Mouse (Mus musculus) cortical plate, adult 2 months (tissue): ENCODE measurements around the gene Kcne4. TPM values are rescaled to one million over a fixed set of nuclear protein-coding genes. Genes with fewer than 3 reads are reported as not detected.

ENCODE experiments used
- H3K27ac ChIP-seq: fragments of 200-500 bp; 2 replicates; pipeline ENCODE4 v1.5.1; 2012; ENCODE audit warnings: low read length, control low read depth, inconsistent platforms; ENCODE audit not compliant: insufficient read depth
- H3K4me1 ChIP-seq: fragments of 200-500 bp; 2 replicates; pipeline ENCODE4 v1.6.1; 2011; ENCODE audit warnings: low read length; ENCODE audit not compliant: control insufficient read depth, insufficient read depth
- H3K4me3 ChIP-seq: fragments of 200-500 bp; 2 replicates; pipeline ENCODE4 v1.5.1; 2011; ENCODE audit warnings: mild to moderate bottlenecking, low read length, control low read depth; ENCODE audit not compliant: insufficient read depth
- CTCF ChIP-seq: fragments of 200-500 bp; IDR thresholded peaks from 2 replicates; pipeline ENCODE4 v1.5.1; 2011; ENCODE audit warnings: mild to moderate bottlenecking, control low read depth, low read length; ENCODE audit not compliant: insufficient read depth; ENCODE audit errors: extremely low read depth
- POLR2A ChIP-seq: fragments of 200-500 bp; IDR thresholded peaks from 2 replicates; pipeline ENCODE4 v1.6.1; 2011; ENCODE audit warnings: mild to moderate bottlenecking, low read length, control low read depth; ENCODE audit not compliant: insufficient read depth; ENCODE audit errors: extremely low read depth
- polyA plus RNA-seq: library from polyadenylated mRNA; depleted of rRNA; stranded (reverse); fragments of >200 nt; gene quantifications from 2 replicates; pipeline ENCODE4 v1.2.3, GENCODE M21; 2012; rRNA removed

Kcne4 gene
- polyA plus RNA-seq, 1 experiment: 0.84 TPM

GRCm38 (mm10) chr1:78854306-78854705, 37.7 kb downstream of the Kcne4 start:
- no peak overlapping the region for H3K4me3 ChIP-seq
- H3K27ac ChIP-seq: no peak overlapping the region
- no peaks in the 10 kb centered on the region for H3K4me1 ChIP-seq
- TF ChIP-seq POLR2A (no peak), CTCF (no peak)

GRCm38 (mm10) chr1:78859573-78859972, 43.0 kb downstream of the Kcne4 start:
- Histone ChIP-seq H3K27ac (no peak overlapping the region), H3K4me3 (no peak overlapping the region), H3K4me1 (peaks cover 8% of the 10 kb centered on the region)
- TF ChIP-seq POLR2A (no peak), CTCF (no peak)

GRCm38 (mm10) chr1:78860056-78860455, 43.5 kb downstream of the Kcne4 start:
- no peak overlapping the region for H3K4me3 ChIP-seq
- TF ChIP-seq CTCF (no peak), POLR2A (no peak)
- peaks cover 8% of the 10 kb centered on the region for H3K4me1 ChIP-seq
- no peak overlapping the region for H3K27ac ChIP-seq

GRCm38 (mm10) chr1:78862281-78862680, 45.7 kb downstream of the Kcne4 start:
- no peak overlapping the region for H3K27ac ChIP-seq
- H3K4me1 ChIP-seq: peaks cover 8% of the 10 kb centered on the region
- H3K4me3 ChIP-seq: no peak overlapping the region
- TF ChIP-seq CTCF: no peak
- TF ChIP-seq POLR2A: no peak

- Histone ChIP-seq H3K4me1 (peaks cover 8% of the 10 kb centered on the region), H3K4me3 (no peak overlapping the region), H3K27ac (no peak overlapping the region)
- TF ChIP-seq POLR2A (no peak), CTCF (no peak)
Observed at GRCm38 (mm10) chr1:78863833-78864232, 47.3 kb downstream of the Kcne4 start.

- Histone ChIP-seq H3K27ac (no peak overlapping the region), H3K4me1 (peaks cover 8% of the 10 kb centered on the region), H3K4me3 (no peak overlapping the region)
- TF ChIP-seq CTCF: no peak
- no peak for TF ChIP-seq POLR2A
Observed at GRCm38 (mm10) chr1:78864351-78864750, 47.8 kb downstream of the Kcne4 start.

- Histone ChIP-seq H3K4me1 (peaks cover 8% of the 10 kb centered on the region), H3K4me3 (no peak overlapping the region), H3K27ac (no peak overlapping the region)
- TF ChIP-seq POLR2A (no peak), CTCF (no peak)
Observed at GRCm38 (mm10) chr1:78864799-78865346, 48.3 kb downstream of the Kcne4 start.

GRCm38 (mm10) chr1:78865991-78866390, 49.4 kb downstream of the Kcne4 start:
- Histone ChIP-seq H3K4me1 (peaks cover 8% of the 10 kb centered on the region), H3K27ac (no peak overlapping the region), H3K4me3 (no peak overlapping the region)
- TF ChIP-seq CTCF (no peak), POLR2A (no peak)

- Histone ChIP-seq H3K4me1 (peaks cover 8% of the 10 kb centered on the region), H3K27ac (no peak overlapping the region), H3K4me3 (no peak overlapping the region)
- TF ChIP-seq CTCF (no peak), POLR2A (no peak)
Observed at GRCm38 (mm10) chr1:78866455-78866854, 49.9 kb downstream of the Kcne4 start.

Other genes starting within 250 kb of the Kcne4 start
- 117 TPM in 2 replicates for gene Acsl3, start 158.9 kb upstream of the Kcne4 start, polyA plus RNA-seq
- gene Utp14b, start 158.7 kb upstream of the Kcne4 start, polyA plus RNA-seq: 7.7 and 8.2 TPM in 2 replicates